Mouse (Mus musculus): ENCODE results near the gene Snai3.

GRCm38 (mm10) chr8:122427607-122428006 is 32.9 kb downstream of the Snai3 start:
- TF ChIP-seq EP300 (IDR thresholded peaks at IDR 0.05), result no peak
- no peak for TF ChIP-seq CTCF (IDR thresholded peaks at IDR 0.05)
